8 mouse cellular contexts compared by ENCODE assay signal in the genomic region with DNA sequence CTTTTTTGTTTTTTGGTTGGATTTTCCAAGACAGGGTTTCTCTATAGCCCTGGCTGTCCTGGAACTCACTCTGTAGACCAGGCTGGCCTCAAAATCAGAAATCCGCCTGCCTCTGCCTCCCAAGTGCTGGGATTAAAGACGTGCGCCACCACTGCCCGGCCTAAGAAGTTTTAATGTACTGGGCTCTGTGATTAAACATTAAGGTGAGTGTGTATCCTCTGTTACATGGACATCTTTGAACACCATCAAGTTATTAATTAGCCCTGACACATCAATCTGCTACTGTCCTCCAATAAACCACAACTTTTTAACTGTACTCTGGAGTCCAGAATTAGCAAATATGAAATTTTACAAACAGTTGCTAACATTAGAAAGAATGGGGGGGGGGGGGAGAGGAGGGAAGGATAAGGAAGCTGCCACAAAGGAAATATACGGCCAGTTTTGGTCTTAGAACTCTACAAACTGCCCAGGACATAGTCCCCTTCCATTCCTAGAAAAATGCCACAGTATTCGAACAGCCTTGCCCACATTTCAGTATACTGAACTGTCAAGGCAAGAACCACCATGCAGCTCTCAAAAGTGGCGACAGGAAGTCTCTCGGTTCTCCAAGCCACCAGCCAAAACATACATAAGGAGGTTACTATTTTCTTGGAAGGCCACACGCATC. TPM values are rescaled to one million over a fixed set of nuclear protein-coding genes. Genes with fewer than 3 reads are reported as not detected.
DNase-seq lines count a peak whose midpoint lies in the region; ATAC-seq and TF ChIP-seq lines count a peak whose summit lies in the region.

No protein-coding gene starts in this region.

- H3K27ac ChIP-seq in cerebellum, adult 2 months (ENCODE audit: insufficient read depth, low read length): 0 out of 2 replicates have a peak overlapping the region, but pooled peaks have one; percentile 30
- H3K27ac ChIP-seq in hindbrain, postnatal 0 days: no peak overlapping the region
- H3K27ac ChIP-seq in midbrain, postnatal 0 days (ENCODE audit: low read depth, low read length): no peak overlapping the region

- no peaks in the 10 kb centered on the region for H3K36me3 ChIP-seq in hindbrain, postnatal 0 days (ENCODE audit: insufficient read depth, low read length)
- no peaks in the 10 kb centered on the region for H3K36me3 ChIP-seq in midbrain, postnatal 0 days (ENCODE audit: insufficient read depth, low read length)

- H3K9ac ChIP-seq in hindbrain, postnatal 0 days (replicated peaks; ENCODE audit: low read length): no peak overlapping the region
- no peak overlapping the region for H3K9ac ChIP-seq in midbrain, postnatal 0 days (replicated peaks; ENCODE audit: low read length, poor library complexity, severe bottlenecking)

- H3K27me3 ChIP-seq in cerebellum, adult 2 months (ENCODE audit: control insufficient read depth, insufficient read depth, low read length): no peaks in the 10 kb centered on the region
- H3K27me3 ChIP-seq in hindbrain, postnatal 0 days (ENCODE audit: insufficient read depth, low read length): no peaks in the 10 kb centered on the region
- no peaks in the 10 kb centered on the region for H3K27me3 ChIP-seq in midbrain, postnatal 0 days (ENCODE audit: insufficient read depth, low read length)

- TF ChIP-seq POLR2A in cerebellum, adult 2 months (IDR thresholded peaks at IDR 0.05; ENCODE audit: borderline replicate concordance, insufficient read depth, low read length): no peak
- TF ChIP-seq POLR2A in lung, adult 2 months (IDR thresholded peaks at IDR 0.05; ENCODE audit: borderline replicate concordance, extremely low read depth, low read depth, low read length): no peak

- intact Hi-C loops in left cerebral cortex, postnatal 4 days (cut with DNase I): no loop called here
- intact Hi-C loops in left cerebral cortex, postnatal 10 days (cut with DNase I): loop anchor here (5.0 kb wide), 1 partner anchor 87 kb away; a partner anchor contains a TSS

- ATAC-seq in cerebellum, adult (ENCODE audit: insufficient number of reproducible peaks, low FRiP score, low TSS enrichment): no peak
- ATAC-seq in hindbrain, postnatal 0 days: no peak
- ATAC-seq in midbrain, postnatal 0 days (ENCODE audit: low FRiP score): no peak

- H3K4me3 ChIP-seq in cerebellum, adult 2 months (replicated peaks; ENCODE audit: insufficient read depth, low read depth, low read length): peak overlapping the region; percentile 64
- peak overlapping the region; percentile 86 for H3K4me3 ChIP-seq in lung, adult 2 months (replicated peaks; ENCODE audit: extremely low read depth, low read depth, low read length)
- H3K4me3 ChIP-seq in hindbrain, postnatal 0 days (ENCODE audit: low read length): peak overlapping the region; percentile 79; the same call in 1 of the 2 replicates
- H3K4me3 ChIP-seq in midbrain, postnatal 0 days (ENCODE audit: low read depth, low read length): no peak overlapping the region; the same call in 1 of the 2 replicates

- 64% methylated on average over 9 of the region's 9 CpGs for WGBS in cerebellum, adult 2 months
- 50% methylated on average over 9 of the region's 9 CpGs for WGBS in lung, adult 2 months
- 70% methylated on average over 9 of the region's 9 CpGs for WGBS in hindbrain, postnatal 0 days
- WGBS in midbrain, postnatal 0 days: 78% methylated on average over 9 of the region's 9 CpGs

- no peak for TF ChIP-seq CTCF in cerebellum, adult 2 months (IDR thresholded peaks at IDR 0.05; ENCODE audit: borderline replicate concordance, insufficient read depth, low read depth, low read length)
- no peak for TF ChIP-seq CTCF in lung, adult 2 months (IDR thresholded peaks at IDR 0.05; ENCODE audit: insufficient read depth, low read length)
- no peak for TF ChIP-seq CTCF in hindbrain, postnatal 0 days (IDR thresholded peaks at IDR 0.05; ENCODE audit: low read depth)
- no peak for TF ChIP-seq CTCF in midbrain, postnatal 0 days (IDR thresholded peaks at IDR 0.05)

- no peaks in the 10 kb centered on the region for H3K9me3 ChIP-seq in hindbrain, postnatal 0 days (ENCODE audit: low read length)
- H3K9me3 ChIP-seq in midbrain, postnatal 0 days (ENCODE audit: low read length): no peaks in the 10 kb centered on the region

- H3K4me1 ChIP-seq in cerebellum, adult 2 months (ENCODE audit: control insufficient read depth, insufficient read depth, low read length): no peaks in the 10 kb centered on the region
- H3K4me1 ChIP-seq in lung, adult 2 months (ENCODE audit: control insufficient read depth, insufficient read depth, low read length): peaks cover 5% of the 10 kb centered on the region
- H3K4me1 ChIP-seq in hindbrain, postnatal 0 days (ENCODE audit: insufficient read depth, low read length): no peaks in the 10 kb centered on the region
- H3K4me1 ChIP-seq in midbrain, postnatal 0 days (ENCODE audit: insufficient read depth, low read length): no peaks in the 10 kb centered on the region

- DNase-seq in cerebellum, adult 2 months: peak in 1 of 2 experiments; percentile 19
- DNase-seq in lung, adult 2 months: no peak
- no peak for DNase-seq in lung, postnatal 14 days
- no peak for DNase-seq in hindbrain, postnatal 0 days (ENCODE audit: low spot score)
- DNase-seq in midbrain, postnatal 0 days (ENCODE audit: low spot score): no peak
- DNase-seq in left cerebral cortex, postnatal 4 days: no peak
- DNase-seq in left cerebral cortex, postnatal 10 days (ENCODE audit: extremely low spot score in 1 of 2, low spot score in 2 of 2): no peak

- H3K4me2 ChIP-seq in hindbrain, postnatal 0 days (ENCODE audit: low read depth, low read length): peak overlapping the region; percentile 77
- H3K4me2 ChIP-seq in midbrain, postnatal 0 days (ENCODE audit: low read depth, low read length, poor library complexity, severe bottlenecking): 0 out of 2 replicates have a peak overlapping the region, but pooled peaks have one; percentile 85

RNA-seq across cellular contexts. Expression of a gene that starts 1.4 kb away (rescaled TPM):
- 16.8 and 18.6 TPM in 2 replicates for polyA plus RNA-seq in cerebellum, adult 2 months (2012; rRNA removed)
- polyA plus RNA-seq in lung, adult 2 months (2012; rRNA removed): 9.5 and 10.4 TPM in 2 replicates
- total RNA-seq in hindbrain, postnatal 0 days (2014; rRNA removed): 4.9 and 6.1 TPM in 2 replicates
- 2.5 and 3.2 TPM in 2 replicates for polyA plus RNA-seq in hindbrain, postnatal 0 days (2015; fragmentation: Nextera tagmentation; extraction: Ambion mirVana)
- total RNA-seq in midbrain, postnatal 0 days (2014; rRNA removed): 2.0 and 7.8 TPM in 2 replicates
- 2.0 and 2.5 TPM in 2 replicates for polyA plus RNA-seq in midbrain, postnatal 0 days (2015; fragmentation: Nextera tagmentation; extraction: Ambion mirVana)
- total RNA-seq in left cerebral cortex, postnatal 4 days (2021): 1 to 10 TPM; 2.7 to 3.0 TPM
- 1 to 10 TPM; 3.5 to 4.1 TPM for total RNA-seq in left cerebral cortex, postnatal 10 days (2021)

RNA-seq across cellular contexts. Expression of a gene that starts 20.8 kb away (rescaled TPM):
- 20.9 and 21.2 TPM in 2 replicates for polyA plus RNA-seq in cerebellum, adult 2 months (2012; rRNA removed)
- polyA plus RNA-seq in lung, adult 2 months (2012; rRNA removed): 9.3 and 11.7 TPM in 2 replicates
- total RNA-seq in hindbrain, postnatal 0 days (2014; rRNA removed): 8.9 and 11.4 TPM in 2 replicates
- polyA plus RNA-seq in hindbrain, postnatal 0 days (2015; fragmentation: Nextera tagmentation; extraction: Ambion mirVana): 9.7 TPM in 2 replicates
- total RNA-seq in midbrain, postnatal 0 days (2014; rRNA removed): 8.4 and 11.2 TPM in 2 replicates
- polyA plus RNA-seq in midbrain, postnatal 0 days (2015; fragmentation: Nextera tagmentation; extraction: Ambion mirVana): 11.0 and 11.2 TPM in 2 replicates
- 10 to 100 TPM; 12.1 to 12.5 TPM for total RNA-seq in left cerebral cortex, postnatal 4 days (2021)
- 10 to 100 TPM; 11.1 to 11.3 TPM for total RNA-seq in left cerebral cortex, postnatal 10 days (2021)

RNA-seq across cellular contexts. Expression of a gene that starts 22.3 kb away (rescaled TPM):
- not detected in 2 replicates for polyA plus RNA-seq in cerebellum, adult 2 months (2012; rRNA removed)
- polyA plus RNA-seq in lung, adult 2 months (2012; rRNA removed): 0.08 and 0.11 TPM in 2 replicates
- not detected in 2 replicates for total RNA-seq in hindbrain, postnatal 0 days (2014; rRNA removed)
- 0.13 TPM in 1 of 2 replicates, not detected in the other for polyA plus RNA-seq in hindbrain, postnatal 0 days (2015; fragmentation: Nextera tagmentation; extraction: Ambion mirVana)
- total RNA-seq in midbrain, postnatal 0 days (2014; rRNA removed): not detected in 2 replicates
- polyA plus RNA-seq in midbrain, postnatal 0 days (2015; fragmentation: Nextera tagmentation; extraction: Ambion mirVana): 0.22 and 0.27 TPM in 2 replicates
- not detected for total RNA-seq in left cerebral cortex, postnatal 4 days (2021)
- total RNA-seq in left cerebral cortex, postnatal 10 days (2021): not detected

RNA-seq across cellular contexts. Expression of a gene that starts 38.6 kb away (rescaled TPM):
- polyA plus RNA-seq in cerebellum, adult 2 months (2012; rRNA removed): 39.5 and 43.0 TPM in 2 replicates
- 28.2 and 29.1 TPM in 2 replicates for polyA plus RNA-seq in lung, adult 2 months (2012; rRNA removed)
- 23.5 and 34.2 TPM in 2 replicates for total RNA-seq in hindbrain, postnatal 0 days (2014; rRNA removed)
- 26.0 and 27.2 TPM in 2 replicates for polyA plus RNA-seq in hindbrain, postnatal 0 days (2015; fragmentation: Nextera tagmentation; extraction: Ambion mirVana)
- 24.9 and 28.7 TPM in 2 replicates for total RNA-seq in midbrain, postnatal 0 days (2014; rRNA removed)
- polyA plus RNA-seq in midbrain, postnatal 0 days (2015; fragmentation: Nextera tagmentation; extraction: Ambion mirVana): 29.8 and 30.1 TPM in 2 replicates
- 10 to 100 TPM; 50.0 to 51.3 TPM for total RNA-seq in left cerebral cortex, postnatal 4 days (2021)
- 10 to 100 TPM; 37.1 to 41.2 TPM for total RNA-seq in left cerebral cortex, postnatal 10 days (2021)

RNA-seq across cellular contexts. Expression of a gene that starts 40.7 kb away (rescaled TPM):
- polyA plus RNA-seq in cerebellum, adult 2 months (2012; rRNA removed): 1.9 and 2.3 TPM in 2 replicates
- 19.0 and 20.0 TPM in 2 replicates for polyA plus RNA-seq in lung, adult 2 months (2012; rRNA removed)
- 0.42 and 4.5 TPM in 2 replicates for total RNA-seq in hindbrain, postnatal 0 days (2014; rRNA removed)
- 2.4 and 3.4 TPM in 2 replicates for polyA plus RNA-seq in hindbrain, postnatal 0 days (2015; fragmentation: Nextera tagmentation; extraction: Ambion mirVana)
- total RNA-seq in midbrain, postnatal 0 days (2014; rRNA removed): 0.05 and 0.19 TPM in 2 replicates
- polyA plus RNA-seq in midbrain, postnatal 0 days (2015; fragmentation: Nextera tagmentation; extraction: Ambion mirVana): 2.9 and 3.1 TPM in 2 replicates
- total RNA-seq in left cerebral cortex, postnatal 4 days (2021): 1 to 10 TPM; 4.2 to 4.8 TPM
- 1 to 10 TPM; 3.3 to 5.1 TPM for total RNA-seq in left cerebral cortex, postnatal 10 days (2021)
